Mouse (Mus musculus) liver, embryonic 11.5 days (tissue): Measurements from ENCODE around the gene Cdh13. TPM values are rescaled to one million over a fixed set of nuclear protein-coding genes. Genes with fewer than 3 reads are reported as not detected.

Source experiments
- ATAC-seq: fragments of 200-750 bp; cut with Nextera tagmentation; replicated peaks from 2 replicates; pipeline ENCODE4 v1.8.0; 2017; ENCODE audit warnings: moderate number of reproducible peaks, mild to moderate bottlenecking, moderate TSS enrichment, moderate library complexity; ENCODE audit not compliant: low FRiP score
- DNase-seq: peaks from one replicate; pipeline ENCODE4 v3.0.0-alpha.2; 2017; ENCODE audit warnings: low spot score
- H3K27ac ChIP-seq: fragments of 300-500 bp; sonication (generic); 2 replicates; pipeline ENCODE4 v1.5.1; 2014; ENCODE audit warnings: mild to moderate bottlenecking, low read depth, low read length, control low read depth
- H3K27me3 ChIP-seq: fragments of 300-500 bp; sonication (generic); replicated peaks from 2 replicates; pipeline ENCODE4 v1.6.1; 2014; ENCODE audit warnings: low read length, mixed read lengths; ENCODE audit not compliant: control insufficient read depth, insufficient read depth
- H3K36me3 ChIP-seq: fragments of 300-500 bp; sonication (generic); 2 replicates; pipeline ENCODE4 v1.6.1; 2014; ENCODE audit warnings: mild to moderate bottlenecking, low read length, moderate library complexity, mixed read lengths; ENCODE audit not compliant: control insufficient read depth, insufficient read depth
- H3K4me1 ChIP-seq: fragments of 300-500 bp; sonication (generic); replicated peaks from 2 replicates; pipeline ENCODE4 v1.6.1; 2014; ENCODE audit warnings: low read length, mixed read lengths; ENCODE audit not compliant: control insufficient read depth, insufficient read depth
- H3K4me2 ChIP-seq: fragments of 300-500 bp; sonication (generic); 2 replicates; pipeline ENCODE4 v1.6.1; 2014; ENCODE audit warnings: mild to moderate bottlenecking, control low read depth, moderate library complexity
- H3K4me3 ChIP-seq: fragments of 300-500 bp; sonication (generic); 2 replicates; pipeline ENCODE4 v1.5.1; 2014; ENCODE audit warnings: low read depth, low read length, control low read depth
- H3K9ac ChIP-seq: fragments of 300-500 bp; sonication (generic); 2 replicates; pipeline ENCODE4 v1.6.1; 2014; ENCODE audit warnings: low read depth, low read length, control low read depth
- H3K9me3 ChIP-seq: fragments of 300-500 bp; sonication (generic); 2 replicates; pipeline ENCODE4 v1.6.1; 2016; ENCODE audit warnings: low read length, inconsistent platforms, mixed read lengths; ENCODE audit not compliant: control insufficient read depth
- WGBS: fragments of 180-500 bp; shearing (Covaris S2); extraction: QIAGEN DNeasy Blood & Tissue Kit; methylation state at CpG from one replicate; pipeline ENCODE4 v1.1.7; 2014; 5-methylcytosine and 5-hydroxymethylcytosine counted together
- polyA plus RNA-seq: library from polyadenylated mRNA; unstranded; fragments of >200 nt; fragmentation: Nextera tagmentation; extraction: Ambion mirVana; gene quantifications from 2 replicates; pipeline ENCODE4 v1.2.1, GENCODE M21; 2014

Cdh13 gene
- polyA plus RNA-seq, 1 experiment from 2014 or later = 2.9 TPM

- no peaks in the 10 kb centered on the region for H3K4me1 ChIP-seq
- no peak overlapping the region for H3K4me2 ChIP-seq
- ATAC-seq = no peak
- no peak for DNase-seq
- H3K9me3 ChIP-seq = peaks cover 9% of the 10 kb centered on the region; the same call in 1 of the 2 replicates
- H3K4me3 ChIP-seq = no peak overlapping the region
- H3K9ac ChIP-seq = no peak overlapping the region
- no peak overlapping the region for H3K27ac ChIP-seq
- 74% methylated on average over 4 of the region's 4 CpGs for WGBS
- no peaks in the 10 kb centered on the region for H3K36me3 ChIP-seq
- H3K27me3 ChIP-seq = no peaks in the 10 kb centered on the region
Observed at GRCm38 (mm10) chr8:119339546-119339945, 1056.0 kb downstream of the Cdh13 start.

GRCm38 (mm10) chr8:119343606-119344005, 1060.1 kb downstream of the Cdh13 start:
- no peak overlapping the region for H3K27ac ChIP-seq
- DNase-seq (no peak), ATAC-seq (peak; percentile 7; the same call in 1 of the 2 replicates)
- H3K4me2 ChIP-seq = peak overlapping the region; percentile 53
- no peak overlapping the region for H3K9ac ChIP-seq
- peaks cover 22% of the 10 kb centered on the region for H3K36me3 ChIP-seq
- WGBS = 77% methylated on average over 3 of the region's 3 CpGs
- 0 out of 2 replicates have a peak, but pooled peaks cover 2% of the 10 kb centered on the region for H3K4me1 ChIP-seq
- H3K9me3 ChIP-seq = peaks cover 6% of the 10 kb centered on the region; the same call in 1 of the 2 replicates
- peak overlapping the region; percentile 98; the same call in 1 of the 2 replicates for H3K4me3 ChIP-seq
- no peaks in the 10 kb centered on the region for H3K27me3 ChIP-seq

- 3% methylated on average over 52 of the region's 52 CpGs for WGBS
- Histone ChIP-seq H3K36me3 (peaks cover 29% of the 10 kb centered on the region), H3K9ac (peak within 1 kb of the TSS; percentile 92), H3K4me2 (peak within 1 kb of the TSS; percentile 77), H3K4me3 (peak within 1 kb of the TSS; percentile 98), H3K27ac (peak within 1 kb of the TSS; percentile 38; the same call in 1 of the 2 replicates), H3K27me3 (no peaks in the 10 kb centered on the region), H3K9me3 (peaks cover 6% of the 10 kb centered on the region; the same call in 1 of the 2 replicates), H3K4me1 (0 out of 2 replicates have a peak, but pooled peaks cover 2% of the 10 kb centered on the region)
- DNase-seq = peak; percentile 95
- peak; percentile 97 for ATAC-seq
Observed at GRCm38 (mm10) chr8:119344190-119344856, 1060.8 kb downstream of the Cdh13 start, which contains the start of gene Hsbp1. Gene Hsbp1, plus strand, starts transcription at chr8:119344488.

GRCm38 (mm10) chr8:119345029-119345682, 1061.6 kb downstream of the Cdh13 start:
- Histone ChIP-seq H3K27me3 (no peaks in the 10 kb centered on the region), H3K9ac (peak overlapping the region; percentile 92), H3K36me3 (peaks cover 31% of the 10 kb centered on the region), H3K9me3 (peaks cover 6% of the 10 kb centered on the region; the same call in 1 of the 2 replicates), H3K4me3 (peak overlapping the region; percentile 98), H3K27ac (0 out of 2 replicates have a peak overlapping the region, but pooled peaks have one; percentile 38), H3K4me2 (peak overlapping the region; percentile 77), H3K4me1 (0 out of 2 replicates have a peak, but pooled peaks cover 2% of the 10 kb centered on the region)
- ATAC-seq (no peak; the same call in 1 of the 2 replicates), DNase-seq (no peak)
- WGBS = 40% methylated on average over 22 of the region's 22 CpGs

- H3K4me3 ChIP-seq = peak overlapping the region; percentile 98
- no peak for DNase-seq
- no peak overlapping the region for H3K9ac ChIP-seq
- no peaks in the 10 kb centered on the region for H3K27me3 ChIP-seq
- peaks cover 31% of the 10 kb centered on the region for H3K36me3 ChIP-seq
- H3K4me1 ChIP-seq = 0 out of 2 replicates have a peak, but pooled peaks cover 2% of the 10 kb centered on the region
- no peak for ATAC-seq
- H3K4me2 ChIP-seq = peak overlapping the region; percentile 77
- H3K9me3 ChIP-seq = peaks cover 6% of the 10 kb centered on the region; the same call in 1 of the 2 replicates
- WGBS = 73% methylated on average over 15 of the region's 15 CpGs
- no peak overlapping the region for H3K27ac ChIP-seq
Observed at GRCm38 (mm10) chr8:119345683-119346075, 1062.1 kb downstream of the Cdh13 start.

- peaks cover 28% of the 10 kb centered on the region for H3K36me3 ChIP-seq
- ATAC-seq (no peak), DNase-seq (no peak)
- H3K27me3 ChIP-seq = no peaks in the 10 kb centered on the region
- no peak overlapping the region for H3K27ac ChIP-seq
- H3K4me1 ChIP-seq = peaks cover 11% of the 10 kb centered on the region
- no peak overlapping the region for H3K4me3 ChIP-seq
- WGBS = 89% methylated on average over 19 of the region's 19 CpGs
- H3K9ac ChIP-seq = no peak overlapping the region
- H3K4me2 ChIP-seq = no peak overlapping the region
- no peaks in the 10 kb centered on the region for H3K9me3 ChIP-seq
Observed at GRCm38 (mm10) chr8:119351647-119352046, 1068.1 kb downstream of the Cdh13 start.

GRCm38 (mm10) chr8:119352977-119353658, 1069.6 kb downstream of the Cdh13 start:
- 49% methylated on average over 10 of the region's 10 CpGs for WGBS
- H3K27me3 ChIP-seq = no peaks in the 10 kb centered on the region
- H3K4me2 ChIP-seq = peak overlapping the region; percentile 15; the same call in 1 of the 2 replicates
- H3K4me1 ChIP-seq = peaks cover 11% of the 10 kb centered on the region
- no peaks in the 10 kb centered on the region for H3K9me3 ChIP-seq
- peak overlapping the region; percentile 17; the same call in 1 of the 2 replicates for H3K27ac ChIP-seq
- DNase-seq = no peak
- H3K36me3 ChIP-seq = peaks cover 14% of the 10 kb centered on the region
- H3K4me3 ChIP-seq = no peak overlapping the region
- ATAC-seq = peak; percentile 69
- no peak overlapping the region for H3K9ac ChIP-seq

GRCm38 (mm10) chr8:119353659-119354023, 1070.1 kb downstream of the Cdh13 start:
- H3K4me1 ChIP-seq = peaks cover 11% of the 10 kb centered on the region
- H3K27me3 ChIP-seq = no peaks in the 10 kb centered on the region
- no peak overlapping the region for H3K9ac ChIP-seq
- peak overlapping the region; percentile 15; the same call in 1 of the 2 replicates for H3K4me2 ChIP-seq
- no peak overlapping the region for H3K4me3 ChIP-seq
- peaks cover 9% of the 10 kb centered on the region for H3K36me3 ChIP-seq
- ATAC-seq (peak; percentile 68), DNase-seq (no peak)
- no peaks in the 10 kb centered on the region for H3K9me3 ChIP-seq
- WGBS = 46% methylated on average over 6 of the region's 6 CpGs
- no peak overlapping the region for H3K27ac ChIP-seq
